Mouse (Mus musculus) frontal cortex, adult 2 months (tissue): ENCODE data around the gene Slc33a1. TPM values are rescaled to one million over a fixed set of nuclear protein-coding genes. Genes with fewer than 3 reads are reported as not detected.

ENCODE experiments used
- DNase-seq, 2 experiments: peaks; one replicate each; pipeline ENCODE4 v3.0.0; 2022; ENCODE audit warnings: low spot score in 1 of 2; ENCODE audit errors: extremely low spot score in 1 of 2
- polyA plus RNA-seq: library from polyadenylated mRNA; depleted of rRNA; stranded (reverse); fragments of >200 nt; gene quantifications from 2 replicates; pipeline ENCODE4 v1.2.3, GENCODE M21; 2012; rRNA removed

The Slc33a1 gene
- polyA plus RNA-seq = 18.2 and 18.8 TPM in 2 replicates

DNA sequence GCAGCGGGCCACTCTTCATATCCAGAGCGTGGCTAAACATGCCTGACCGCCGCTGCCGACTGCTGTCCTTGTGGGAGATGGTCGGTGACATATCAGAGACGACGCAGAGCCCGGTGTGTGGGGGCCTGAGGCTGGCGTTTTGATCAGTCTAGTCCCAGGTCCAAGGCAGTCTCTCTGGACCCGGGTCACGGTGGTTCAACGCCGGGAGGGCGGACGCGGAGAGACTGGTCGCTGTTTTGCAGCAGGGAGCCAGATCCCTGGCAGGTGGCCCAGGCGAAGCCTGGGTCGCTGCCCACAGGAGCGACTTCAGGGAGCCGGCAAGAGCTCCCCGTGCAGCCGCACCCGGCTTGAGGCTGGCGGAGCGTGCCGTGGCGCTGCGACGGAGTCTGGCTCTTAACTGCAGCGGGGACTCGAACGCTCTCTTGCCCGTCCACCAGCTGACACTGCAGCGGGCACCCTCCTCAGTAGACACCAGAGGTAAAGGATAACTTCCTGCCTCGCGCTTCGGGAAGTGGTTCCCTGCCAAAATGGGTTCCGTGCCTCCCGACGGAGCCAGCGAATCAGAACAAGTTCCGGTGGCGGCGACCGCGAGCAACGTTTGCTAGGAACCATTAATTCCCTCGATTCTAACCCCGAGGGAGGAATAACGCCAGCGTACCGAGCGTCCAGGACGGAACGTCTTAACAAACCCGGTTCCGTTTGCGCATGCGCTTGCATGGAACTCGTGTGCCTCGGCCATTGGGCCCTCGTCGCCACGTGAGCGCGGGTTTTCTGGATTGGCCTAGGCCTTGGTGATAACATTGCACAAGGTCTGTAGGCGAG is at the start of gene Slc33a1:
Slc33a1 (minus strand) TSS at position 669 of the 822 bp plus-strand sequence.
- DNase-seq = peak; percentile 98 to 100

DNA sequence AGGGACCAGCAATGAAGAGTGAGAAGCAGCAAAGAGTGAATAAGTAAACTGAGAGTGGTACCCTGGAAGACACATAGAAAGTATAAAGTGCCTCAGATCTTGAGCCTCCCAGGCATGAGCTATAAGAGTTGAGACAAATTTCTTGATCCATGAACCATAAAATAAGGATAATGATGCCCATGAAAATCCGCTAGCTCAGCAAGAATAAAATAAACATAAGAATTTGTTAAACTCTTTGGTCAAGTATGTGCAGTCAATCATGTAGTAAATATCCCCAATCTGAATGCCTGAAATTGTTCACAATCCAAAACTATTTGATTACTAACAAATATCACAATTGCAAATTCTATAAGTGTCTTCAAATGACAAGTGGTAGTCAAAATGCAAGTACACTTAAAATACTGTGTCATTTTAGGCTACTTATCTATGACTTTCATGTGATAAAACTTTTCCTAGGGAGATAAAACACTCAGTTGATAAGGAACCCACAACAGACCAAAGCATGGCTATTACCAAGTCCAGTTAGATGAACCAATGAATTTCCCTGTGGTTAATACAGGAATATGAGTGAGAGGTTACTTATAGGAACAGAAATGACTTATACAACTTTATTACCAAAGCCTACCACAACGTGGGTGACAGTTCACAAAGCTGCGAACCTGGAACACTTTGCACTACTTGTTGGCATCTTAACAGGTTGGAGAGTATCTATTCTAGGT is 24.3 kb upstream of the Slc33a1 start:
- DNase-seq = no peak

DNA sequence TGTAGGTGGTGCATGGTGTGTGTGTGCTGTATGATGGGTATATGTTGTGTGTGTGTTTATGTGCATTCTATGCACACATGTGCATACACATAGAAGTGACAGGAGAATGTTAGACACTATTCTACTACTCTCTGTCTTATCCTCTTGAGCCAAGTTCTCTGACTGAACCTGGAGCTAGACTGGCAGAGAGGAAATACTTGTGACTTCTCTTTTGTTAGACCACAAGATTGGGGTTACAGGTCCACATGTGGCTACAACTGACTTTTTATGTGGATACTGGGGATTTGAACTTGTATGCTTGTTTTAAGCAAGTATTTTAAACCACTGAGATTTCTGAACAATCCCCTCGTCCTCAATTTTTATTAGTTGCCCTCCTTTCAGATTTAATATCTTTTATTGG is 22.1 kb upstream of the Slc33a1 start:
- DNase-seq = no peak

GRCm38 (mm10) chr3:63977895-63978294 is 13.3 kb upstream of the Slc33a1 start:
- DNase-seq = no peak

- peak; percentile 90 to 93 for DNase-seq
Measured at GRCm38 (mm10) chr3:63975955-63976908, 11.7 kb upstream of the Slc33a1 start, which contains the start of gene Gmps. Gmps (plus strand) TSS chr3:63976106.

DNA sequence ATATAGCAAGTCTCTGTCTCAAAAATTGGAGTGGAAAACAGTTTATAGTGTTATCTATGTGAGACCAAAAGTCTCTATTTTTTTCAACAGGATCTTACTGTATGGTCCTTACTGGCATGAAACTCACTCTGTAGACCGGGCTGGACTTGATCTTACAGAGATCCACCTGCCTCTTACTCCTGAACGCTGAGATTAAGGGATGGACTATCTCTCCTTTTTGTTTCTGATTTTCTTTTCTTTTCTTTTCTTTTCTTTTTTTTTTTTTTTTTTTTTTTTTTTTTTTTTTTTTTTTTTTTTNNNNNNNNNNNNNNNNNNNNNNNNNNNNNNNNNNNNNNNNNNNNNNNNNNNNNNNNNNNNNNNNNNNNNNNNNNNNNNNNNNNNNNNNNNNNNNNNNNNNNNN is 1.4 kb upstream of the Slc33a1 start:
- no peak for DNase-seq

DNA sequence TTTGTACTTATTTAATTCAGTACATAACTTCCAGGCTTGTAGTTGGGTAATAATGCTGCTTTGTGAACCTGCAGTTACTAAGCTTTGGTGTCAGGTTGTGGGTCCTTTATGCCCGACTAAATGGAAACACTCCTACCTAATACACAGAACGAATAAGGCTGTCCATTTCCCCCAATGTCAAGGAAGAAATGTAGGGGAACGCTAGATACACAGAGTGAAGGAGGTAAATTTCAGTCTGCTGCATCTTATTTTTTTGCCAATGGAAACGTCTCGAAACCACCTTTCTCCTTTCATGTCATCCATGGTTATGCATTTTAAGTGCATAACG is 318 bp upstream of the Slc33a1 start:
- no peak for DNase-seq

- peak in 1 of 2 experiments; percentile 9 for DNase-seq
Measured at GRCm38 (mm10) chr3:63963421-63964099, 1.0 kb downstream of the Slc33a1 start.

DNA sequence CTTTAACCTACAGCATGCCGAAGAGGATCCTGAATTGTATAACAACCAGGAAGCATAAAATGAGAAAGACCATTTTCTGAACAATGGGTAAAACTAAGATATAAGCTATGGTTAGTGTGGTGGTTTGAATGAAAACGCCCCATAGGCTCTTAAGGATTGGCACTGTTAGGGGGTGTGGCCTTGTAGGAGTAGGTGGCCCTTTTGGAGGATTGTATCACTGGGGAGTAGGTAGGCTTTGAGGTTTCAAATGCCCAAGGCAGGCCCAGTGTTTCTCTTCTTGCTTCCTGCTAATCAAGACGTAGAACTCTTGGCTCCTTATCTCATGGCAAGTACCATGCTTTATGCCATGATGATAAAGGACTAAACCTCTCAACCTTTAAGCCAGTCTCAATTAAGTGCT is 14.7 kb downstream of the Slc33a1 start:
- no peak for DNase-seq

- peak; percentile 55 to 82 for DNase-seq
Measured at GRCm38 (mm10) chr3:63941204-63941850, 23.2 kb downstream of the Slc33a1 start.

DNA sequence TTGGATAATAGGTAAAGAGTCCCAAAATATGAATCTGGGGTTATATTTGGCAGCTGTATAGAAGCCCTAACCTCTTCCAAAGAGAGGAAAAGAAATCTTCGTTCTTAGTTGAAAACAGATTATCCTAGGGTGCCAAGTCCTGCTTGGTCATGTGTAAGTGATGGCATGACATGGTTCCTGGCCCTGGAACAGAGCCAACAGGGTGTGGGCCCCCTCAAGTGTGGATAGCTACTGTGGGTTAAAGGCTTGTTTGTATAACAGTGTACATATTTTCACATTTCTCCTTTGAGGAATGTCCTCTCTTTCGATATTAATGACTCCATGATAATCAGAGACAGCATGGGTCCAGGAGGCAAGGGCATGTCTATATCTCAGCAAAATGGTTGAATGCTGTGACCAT is 25.6 kb downstream of the Slc33a1 start:
- no peak for DNase-seq

DNA sequence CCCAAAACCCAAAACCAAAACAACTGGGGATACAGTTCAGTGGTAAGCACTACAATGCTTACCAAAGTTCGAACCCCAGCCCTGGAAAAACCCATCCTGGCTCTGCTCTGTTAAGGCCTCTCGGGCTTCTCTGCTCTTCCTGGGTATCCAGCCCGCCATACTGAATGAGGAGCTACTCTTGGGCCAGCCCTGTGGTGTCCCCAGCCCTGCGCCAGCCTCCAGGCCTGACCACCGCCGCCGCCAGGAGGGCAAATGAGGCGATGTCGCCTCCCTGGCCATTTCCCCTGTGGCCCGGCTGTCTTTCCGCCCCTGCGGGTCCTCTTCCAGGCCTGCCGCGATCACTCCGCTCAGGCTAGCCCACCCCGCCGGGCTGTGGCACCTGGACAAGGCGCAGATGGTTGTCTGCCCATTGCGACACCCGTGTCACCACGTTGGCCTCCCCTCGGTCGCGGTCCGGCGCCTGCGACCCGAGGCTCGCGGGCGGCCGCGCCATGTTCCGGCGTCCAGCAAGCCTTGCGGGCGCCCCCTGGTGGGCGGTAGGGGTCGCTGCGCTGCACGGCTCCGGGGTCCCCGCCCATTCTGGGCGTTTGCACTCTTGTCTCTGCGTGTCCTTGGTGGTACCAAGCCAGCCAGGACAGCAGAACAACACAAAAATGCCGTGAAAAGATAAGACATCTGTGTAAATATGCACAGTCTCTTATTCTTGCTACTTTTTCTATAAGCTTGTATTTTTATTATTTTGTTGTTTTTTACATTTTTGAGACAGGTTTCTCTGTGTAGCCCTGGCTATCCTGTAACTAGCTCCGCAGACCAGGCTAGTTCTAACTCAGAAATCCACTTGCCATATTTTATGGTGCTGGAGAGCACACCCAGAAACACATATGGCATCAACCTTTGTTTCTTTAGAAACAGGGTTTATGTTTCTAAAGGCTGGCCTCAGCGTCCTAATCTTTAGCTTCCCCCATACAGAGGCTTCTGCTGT is 35.4 kb downstream of the Slc33a1 start, which contains the start of gene E130311K13Rik:
E130311K13Rik (minus strand) TSS at position 595 of the 982 bp plus-strand sequence.
- peak; percentile 69 to 92 for DNase-seq

- peak in 1 of 2 experiments; percentile 23 for DNase-seq
Measured at GRCm38 (mm10) chr3:63919634-63920033, 44.9 kb downstream of the Slc33a1 start.

GRCm38 (mm10) chr3:63910301-63910700 is 54.3 kb downstream of the Slc33a1 start:
- DNase-seq = no peak

GRCm38 (mm10) chr3:63905241-63905640 is 59.3 kb downstream of the Slc33a1 start:
- DNase-seq = no peak

DNA sequence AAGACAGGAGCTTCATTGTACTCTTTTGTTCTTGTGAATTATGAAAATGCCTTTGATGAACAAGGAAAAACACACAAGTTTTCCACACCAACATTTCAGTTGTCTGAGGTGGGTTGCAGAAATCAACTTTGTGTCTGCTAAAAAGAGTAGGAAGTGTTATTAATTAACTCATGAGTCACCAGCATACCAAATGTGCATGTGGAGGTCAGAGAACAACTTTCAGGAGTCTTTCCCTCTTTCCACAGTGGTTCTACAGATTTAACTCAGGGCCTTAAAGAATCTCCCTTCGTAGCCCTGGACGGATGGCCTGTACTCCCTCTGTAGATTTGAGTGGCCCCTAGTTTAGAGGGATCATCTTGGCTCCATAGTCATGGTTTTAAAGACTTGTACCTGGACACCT is 60.4 kb downstream of the Slc33a1 start:
- DNase-seq = no peak

- no peak for DNase-seq
Measured at GRCm38 (mm10) chr3:63900021-63900571, 64.5 kb downstream of the Slc33a1 start.

DNA sequence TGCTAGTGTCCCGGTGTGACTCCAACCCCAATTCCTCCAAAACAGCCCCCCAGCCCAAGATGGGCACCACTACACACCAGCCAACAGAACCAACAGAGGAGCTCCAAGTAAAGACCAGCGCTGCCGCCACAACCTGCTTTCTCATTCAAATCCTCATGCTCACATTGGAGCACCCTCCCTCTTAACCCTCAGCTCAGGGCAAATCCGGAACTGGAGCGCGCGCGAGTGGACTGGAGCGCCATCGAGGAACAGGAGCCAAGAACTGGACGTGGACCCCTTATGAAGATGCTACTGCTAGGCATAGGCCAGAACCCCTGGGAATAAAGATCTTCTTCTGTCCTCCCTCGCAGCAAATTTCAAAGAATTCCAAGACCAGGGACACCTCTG is 65.3 kb downstream of the Slc33a1 start, which contains the start of gene Plch1:
Plch1 (minus strand) TSS at position 164 of the 387 bp plus-strand sequence.
- DNase-seq = peak in 1 of 2 experiments; percentile 52
